In genomic region chr6:115985622-115986021, GRCm38 (mm10) we compare ENCODE assay signal across 16 mouse cellular contexts. TPM values are rescaled to one million over a fixed set of nuclear protein-coding genes. Genes with fewer than 3 reads are reported as not detected.
DNase-seq lines count a peak whose midpoint lies in the region; ATAC-seq and TF ChIP-seq lines count a peak whose summit lies in the region.
"Had no signal": no experiment of that assay in that cellular context is flagged by ENCODE, and none has a peak within 500 bp of the region (broad histone marks: within the 10 kb centered on the region; RNA-seq: fewer than 3 reads in every experiment).

No protein-coding gene starts in this region.

- no peak overlapping the region for H3K4me3 ChIP-seq in forebrain, embryonic 10.5 days
- no peak overlapping the region for H3K4me3 ChIP-seq in forebrain, embryonic 12.5 days (replicated peaks)
- no peak overlapping the region for H3K4me3 ChIP-seq in intestine, embryonic 14.5 days (ENCODE audit: low read depth, low read length)
- no peak overlapping the region for H3K4me3 ChIP-seq in intestine, postnatal 0 days (ENCODE audit: low read depth, low read length)
- no peak overlapping the region for H3K4me3 ChIP-seq in CH12.LX (replicated peaks in 1 of 3; ENCODE audit: low read depth in 2 of 3, low read length in 2 of 3, poor library complexity in 1 of 3)
- H3K4me3 ChIP-seq in intestine, embryonic 15.5 days (replicated peaks), result no peak overlapping the region

- peaks cover 50% of the 10 kb centered on the region for H3K27me3 ChIP-seq in forebrain, embryonic 10.5 days (ENCODE audit: poor library complexity, severe bottlenecking)
- peaks cover 16% of the 10 kb centered on the region for H3K27me3 ChIP-seq in forebrain, embryonic 12.5 days
- no peaks in the 10 kb centered on the region for H3K27me3 ChIP-seq in intestine, embryonic 14.5 days (replicated peaks; ENCODE audit: control insufficient read depth, insufficient read depth, low read length)
- H3K27me3 ChIP-seq in intestine, postnatal 0 days (replicated peaks; ENCODE audit: control insufficient read depth, insufficient read depth, low read length), result no peaks in the 10 kb centered on the region
- H3K27me3 ChIP-seq in CH12.LX (replicated peaks), result no peaks in the 10 kb centered on the region
- no peaks in the 10 kb centered on the region for H3K27me3 ChIP-seq in intestine, embryonic 15.5 days (replicated peaks)

- peaks cover 61% of the 10 kb centered on the region for H3K4me1 ChIP-seq in forebrain, embryonic 10.5 days
- peaks cover 35% of the 10 kb centered on the region for H3K4me1 ChIP-seq in forebrain, embryonic 12.5 days
- H3K4me1 ChIP-seq in intestine, embryonic 14.5 days (replicated peaks; ENCODE audit: control insufficient read depth, insufficient read depth, low read length), result peaks cover 42% of the 10 kb centered on the region
- no peaks in the 10 kb centered on the region for H3K4me1 ChIP-seq in intestine, postnatal 0 days (replicated peaks; ENCODE audit: control insufficient read depth, insufficient read depth, low read length)
- peaks cover 48 to 91% of the 10 kb centered on the region in 2 experiments for H3K4me1 ChIP-seq in CH12.LX (ENCODE audit: control insufficient read depth in 1 of 2, insufficient read depth in 2 of 2)
- peaks cover 45% of the 10 kb centered on the region for H3K4me1 ChIP-seq in intestine, embryonic 15.5 days (replicated peaks)

- TF ChIP-seq RAD21 in CH12.LX (IDR thresholded peaks at IDR 0.05; ENCODE audit: low read depth, low read length), result no peak

- TF ChIP-seq EP300 in CH12.LX (IDR thresholded peaks at IDR 0.05; ENCODE audit: low read length), result no peak

- 0 out of 2 replicates have a peak overlapping the region, but pooled peaks have one; percentile 20 for H3K27ac ChIP-seq in forebrain, embryonic 10.5 days
- no peak overlapping the region for H3K27ac ChIP-seq in forebrain, embryonic 12.5 days
- H3K27ac ChIP-seq in intestine, embryonic 14.5 days (ENCODE audit: low read depth), result no peak overlapping the region; the same call in 1 of the 2 replicates
- no peak overlapping the region for H3K27ac ChIP-seq in intestine, postnatal 0 days (ENCODE audit: low read depth, low read length)
- no peak overlapping the region for H3K27ac ChIP-seq in CH12.LX (ENCODE audit: insufficient read depth, low read depth)
- no peak overlapping the region for H3K27ac ChIP-seq in intestine, embryonic 15.5 days
- H3K27ac ChIP-seq: liver, embryonic 14.5 days had no signal

- in situ Hi-C loops in CH12.LX (cut with MboI; ENCODE audit: low pct_ligation_motif_present, low pct_unique_long_range_greater_than_20kb, low sequenced_read_pairs), result no loop called here

- no peak for DNase-seq in forebrain, embryonic 10.5 days (ENCODE audit: extremely low spot score, low spot score)
- no peak for DNase-seq in intestine, embryonic 14.5 days (ENCODE audit: low spot score)
- DNase-seq in CH12.LX (ENCODE audit: extremely low read depth), result no peak
- DNase-seq in frontal cortex, postnatal 36 days (ENCODE audit: low spot score in 2 of 2), result no peak
- DNase-seq: cerebellum, adult 2 months; kidney, postnatal 25 days; right cerebral cortex, adult 18-20 months had no signal

- H3K9me3 ChIP-seq in forebrain, embryonic 10.5 days, result no peaks in the 10 kb centered on the region
- H3K9me3 ChIP-seq in forebrain, embryonic 12.5 days, result no peaks in the 10 kb centered on the region
- no peaks in the 10 kb centered on the region for H3K9me3 ChIP-seq in intestine, embryonic 14.5 days (ENCODE audit: control insufficient read depth, low read length)
- no peaks in the 10 kb centered on the region for H3K9me3 ChIP-seq in intestine, postnatal 0 days (ENCODE audit: control insufficient read depth)
- H3K9me3 ChIP-seq in CH12.LX (replicated peaks; ENCODE audit: low read length), result no peaks in the 10 kb centered on the region
- H3K9me3 ChIP-seq in intestine, embryonic 15.5 days, result no peaks in the 10 kb centered on the region

- H3K79me2 ChIP-seq in CH12.LX (replicated peaks; ENCODE audit: control insufficient read depth, extremely low read depth, insufficient read depth, poor library complexity, severe bottlenecking), result peaks cover 32% of the 10 kb centered on the region

- no peak overlapping the region for H3K4me2 ChIP-seq in forebrain, embryonic 12.5 days
- H3K4me2 ChIP-seq in intestine, embryonic 14.5 days (ENCODE audit: low read length), result peak overlapping the region; percentile 9; the same call in 1 of the 2 replicates
- H3K4me2 ChIP-seq in intestine, postnatal 0 days (replicated peaks; ENCODE audit: low read depth), result no peak overlapping the region
- 0 out of 2 replicates have a peak overlapping the region, but pooled peaks have one; percentile 71 for H3K4me2 ChIP-seq in CH12.LX (ENCODE audit: insufficient read depth, low read depth, poor library complexity, severe bottlenecking)
- peak overlapping the region; percentile 34; the same call in 1 of the 2 replicates for H3K4me2 ChIP-seq in intestine, embryonic 15.5 days (replicated peaks)

- no peaks in the 10 kb centered on the region for H3K36me3 ChIP-seq in forebrain, embryonic 10.5 days (replicated peaks)
- no peaks in the 10 kb centered on the region for H3K36me3 ChIP-seq in forebrain, embryonic 12.5 days (replicated peaks)
- no peaks in the 10 kb centered on the region for H3K36me3 ChIP-seq in intestine, embryonic 14.5 days (ENCODE audit: control insufficient read depth, insufficient read depth, low read length)
- H3K36me3 ChIP-seq in intestine, postnatal 0 days (ENCODE audit: control insufficient read depth, insufficient read depth), result no peaks in the 10 kb centered on the region
- peaks cover 0 to 15% of the 10 kb centered on the region in 2 experiments for H3K36me3 ChIP-seq in CH12.LX (replicated peaks in 1 of 2; ENCODE audit: control insufficient read depth in 1 of 2, insufficient read depth in 1 of 2, low read length in 1 of 2)
- H3K36me3 ChIP-seq in intestine, embryonic 15.5 days, result no peaks in the 10 kb centered on the region

- no peak for TF ChIP-seq CTCF in intestine, postnatal 0 days (IDR thresholded peaks at IDR 0.05; ENCODE audit: low read depth)
- TF ChIP-seq CTCF in CH12.LX (conservative IDR thresholded peaks at IDR 0.05 in 1 of 2, IDR thresholded peaks at IDR 0.05 in 1 of 2; ENCODE audit: low read depth in 2 of 2, low read length in 2 of 2), result no peak

- H3K9ac ChIP-seq in forebrain, embryonic 12.5 days, result no peak overlapping the region
- no peak overlapping the region for H3K9ac ChIP-seq in intestine, embryonic 14.5 days (ENCODE audit: low read length)
- H3K9ac ChIP-seq in intestine, postnatal 0 days (ENCODE audit: low read depth, low read length), result no peak overlapping the region
- no peak overlapping the region for H3K9ac ChIP-seq in CH12.LX (ENCODE audit: insufficient read depth, low read depth)
- H3K9ac ChIP-seq in intestine, embryonic 15.5 days, result 0 out of 2 replicates have a peak overlapping the region, but pooled peaks have one; percentile 17
- H3K9ac ChIP-seq: liver, embryonic 14.5 days had no signal

- WGBS in forebrain, embryonic 10.5 days, result 79% methylated on average over 9 of the region's 9 CpGs
- WGBS in forebrain, embryonic 12.5 days, result 63% methylated on average over 9 of the region's 9 CpGs
- WGBS in intestine, embryonic 14.5 days, result 34% methylated on average over 9 of the region's 9 CpGs
- 44% methylated on average over 9 of the region's 9 CpGs for WGBS in intestine, postnatal 0 days
- WGBS in intestine, embryonic 15.5 days, result 39% methylated on average over 9 of the region's 9 CpGs

- no peak for ATAC-seq in forebrain, embryonic 12.5 days (ENCODE audit: low FRiP score)
- no peak for ATAC-seq in intestine, embryonic 14.5 days (replicated peaks; ENCODE audit: low FRiP score, low TSS enrichment, low read depth)
- no peak for ATAC-seq in intestine, postnatal 0 days
- ATAC-seq in intestine, embryonic 15.5 days, result no peak
- ATAC-seq in cerebellum, adult (ENCODE audit: insufficient number of reproducible peaks, low FRiP score, low TSS enrichment), result no peak

- TF ChIP-seq POLR2A in CH12.LX (IDR thresholded peaks at IDR 0.05; ENCODE audit: low read depth, low read length), result no peak

- dilution Hi-C loops in CH12.LX (cut with MboI; ENCODE audit: extremely low pct_ligation_motif_present, extremely low pct_unique_long_range_greater_than_20kb, low sequenced_read_pairs), result no loop called here

RNA-seq across cellular contexts. Expression of gene Plxnd1, which starts 9.2 kb away (rescaled TPM):
- 23.9 and 28.0 TPM in 2 replicates for polyA plus RNA-seq in forebrain, embryonic 10.5 days (2016; fragmentation: Nextera tagmentation; extraction: Ambion mirVana)
- 18.8 and 19.2 TPM in 2 replicates for polyA plus RNA-seq in forebrain, embryonic 12.5 days (2016; fragmentation: Nextera tagmentation; extraction: Ambion mirVana)
- 39.7 and 46.5 TPM in 2 replicates for polyA plus RNA-seq in intestine, embryonic 14.5 days (2014; fragmentation: Nextera tagmentation; extraction: Ambion mirVana)
- polyA plus RNA-seq in intestine, postnatal 0 days (2015; fragmentation: Nextera tagmentation; extraction: Ambion mirVana), result 8.2 and 9.6 TPM in 2 replicates
- total RNA-seq in CH12.LX (2012; rRNA removed) (69.2 and 73.8 TPM in 2 replicates), CH12.LX (2014; rRNA removed) (20.4 and 27.7 TPM in 2 replicates)
- polyA plus RNA-seq in CH12.LX (2012; ENCODE audit: insufficient read length, low read depth), result 49.3 and 63.2 TPM in 2 replicates
- polyA plus RNA-seq in intestine, embryonic 15.5 days (2015; fragmentation: Nextera tagmentation; extraction: Ambion mirVana), result 26.6 and 28.9 TPM in 2 replicates

RNA-seq across cellular contexts. Expression of gene H1foo, which starts 40.9 kb away (rescaled TPM):
- not detected in 2 replicates for polyA plus RNA-seq in forebrain, embryonic 10.5 days (2016; fragmentation: Nextera tagmentation; extraction: Ambion mirVana)
- polyA plus RNA-seq in forebrain, embryonic 12.5 days (2016; fragmentation: Nextera tagmentation; extraction: Ambion mirVana), result not detected in 2 replicates
- not detected in 2 replicates for polyA plus RNA-seq in intestine, embryonic 14.5 days (2014; fragmentation: Nextera tagmentation; extraction: Ambion mirVana)
- polyA plus RNA-seq in intestine, postnatal 0 days (2015; fragmentation: Nextera tagmentation; extraction: Ambion mirVana), result not detected in 2 replicates
- 0.89 and 1.3 TPM in 2 replicates for total RNA-seq in CH12.LX (2012; rRNA removed)
- 0.77 and 0.90 TPM in 2 replicates for total RNA-seq in CH12.LX (2014; rRNA removed)
- 1.0 and 1.4 TPM in 2 replicates for polyA plus RNA-seq in CH12.LX (2012; ENCODE audit: insufficient read length, low read depth)
- not detected in 2 replicates for polyA plus RNA-seq in intestine, embryonic 15.5 days (2015; fragmentation: Nextera tagmentation; extraction: Ambion mirVana)
- total RNA-seq: hematopoietic stem cell, adult 5-6 weeks; left cerebral cortex, adult 8-10 months; MEL had no signal
- polyA plus RNA-seq: cerebellum, adult 2 months; liver, embryonic 14.5 days; urinary bladder, adult 2 months had no signal

RNA-seq across cellular contexts. Expression of gene Rho, which starts 54.1 kb away (rescaled TPM):
- 0.06 and 0.10 TPM in 2 replicates for polyA plus RNA-seq in forebrain, embryonic 10.5 days (2016; fragmentation: Nextera tagmentation; extraction: Ambion mirVana)
- 0.43 TPM in 1 of 2 replicates, not detected in the other for polyA plus RNA-seq in forebrain, embryonic 12.5 days (2016; fragmentation: Nextera tagmentation; extraction: Ambion mirVana)
- polyA plus RNA-seq in intestine, embryonic 14.5 days (2014; fragmentation: Nextera tagmentation; extraction: Ambion mirVana), result 0.07 TPM in 1 of 2 replicates, not detected in the other
- polyA plus RNA-seq in intestine, postnatal 0 days (2015; fragmentation: Nextera tagmentation; extraction: Ambion mirVana), result 0.16 TPM in 1 of 2 replicates, not detected in the other
- total RNA-seq in CH12.LX (2012; rRNA removed) (0.04 and 0.17 TPM in 2 replicates), CH12.LX (2014; rRNA removed) (0.04 TPM in 1 of 2 replicates, not detected in the other)
- polyA plus RNA-seq in CH12.LX (2012; ENCODE audit: insufficient read length, low read depth), result not detected in 2 replicates
- 0.05 TPM in 1 of 2 replicates, not detected in the other for polyA plus RNA-seq in intestine, embryonic 15.5 days (2015; fragmentation: Nextera tagmentation; extraction: Ambion mirVana)
- total RNA-seq: MEL had no signal

Comparison
In these comparisons a context has a peak if more than half of its experiments do, and no peak if none do; other contexts are left out.
1. H3K4me2 ChIP-seq: peak in intestine, embryonic 14.5 days (single experiment), CH12.LX (single experiment) and intestine, embryonic 15.5 days (single experiment); none in forebrain, embryonic 12.5 days (single experiment) and intestine, postnatal 0 days (single experiment).